Mouse (Mus musculus) liver, embryonic 14.5 days (tissue): ENCODE measurements around the gene Itga8.

Experiments
- CTCF ChIP-seq: IDR thresholded peaks from 2 replicates; pipeline ENCODE4 v1.5.1; 2016; ENCODE audit warnings: antibody characterized with exemption, low read depth, control low read depth
- EP300 ChIP-seq: IDR thresholded peaks from 2 replicates; pipeline ENCODE4 v1.6.1; 2016; ENCODE audit warnings: antibody characterized with exemption, low read depth

GRCm38 (mm10) chr2:12292023-12292820 is 9.5 kb downstream of the Itga8 start:
- no peak for TF ChIP-seq CTCF
- TF ChIP-seq EP300, result no peak
